Mouse (Mus musculus): ENCODE results near the gene Aim2.
"Not testable (repeated sequence)": the region's sequence is repeated elsewhere in the genome, so short reads cannot be mapped to it uniquely, and the experiment has no call there.

Gene Aim2

GRCm38 (mm10) chr1:173481182-173481574, 130.5 kb downstream of the Aim2 start:
- not testable (repeated sequence) for DNase-seq

GRCm38 (mm10) chr1:173490812-173491480, 140.3 kb downstream of the Aim2 start, which contains the start of gene Ifi206:
Gene Ifi206, minus strand, starts transcription at chr1:173491041.
- DNase-seq, result not testable (repeated sequence)

DNA sequence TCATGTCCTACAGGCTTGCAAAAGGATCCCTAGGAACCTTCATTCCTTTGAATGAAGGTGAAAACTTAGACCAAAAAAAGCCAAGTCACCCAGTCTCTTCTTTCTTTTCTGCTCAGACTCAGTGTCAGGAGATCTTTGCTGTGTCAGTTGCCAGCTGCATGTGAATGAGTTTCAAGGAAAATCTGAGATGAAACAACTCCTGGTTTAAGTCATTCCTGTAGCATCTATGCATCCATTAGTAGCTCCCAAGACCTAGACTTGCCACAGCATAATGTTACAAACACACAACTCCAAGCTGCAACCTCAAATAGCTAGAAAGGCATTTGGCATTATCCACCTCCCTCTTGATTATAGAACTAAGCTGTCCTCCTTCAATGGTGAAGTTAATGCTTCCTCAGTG, 140.8 kb downstream of the Aim2 start:
- DNase-seq, result not testable (repeated sequence)

- DNase-seq, result not testable (repeated sequence)
Measured at GRCm38 (mm10) chr1:173510595-173510994, 159.9 kb downstream of the Aim2 start.
